Mouse (Mus musculus): Measurements from ENCODE around the gene Gtf2h1.
"Not testable (repeated sequence)": the region's sequence is repeated elsewhere in the genome, so short reads cannot be mapped to it uniquely, and the experiment has no call there.

The Gtf2h1 gene

DNA sequence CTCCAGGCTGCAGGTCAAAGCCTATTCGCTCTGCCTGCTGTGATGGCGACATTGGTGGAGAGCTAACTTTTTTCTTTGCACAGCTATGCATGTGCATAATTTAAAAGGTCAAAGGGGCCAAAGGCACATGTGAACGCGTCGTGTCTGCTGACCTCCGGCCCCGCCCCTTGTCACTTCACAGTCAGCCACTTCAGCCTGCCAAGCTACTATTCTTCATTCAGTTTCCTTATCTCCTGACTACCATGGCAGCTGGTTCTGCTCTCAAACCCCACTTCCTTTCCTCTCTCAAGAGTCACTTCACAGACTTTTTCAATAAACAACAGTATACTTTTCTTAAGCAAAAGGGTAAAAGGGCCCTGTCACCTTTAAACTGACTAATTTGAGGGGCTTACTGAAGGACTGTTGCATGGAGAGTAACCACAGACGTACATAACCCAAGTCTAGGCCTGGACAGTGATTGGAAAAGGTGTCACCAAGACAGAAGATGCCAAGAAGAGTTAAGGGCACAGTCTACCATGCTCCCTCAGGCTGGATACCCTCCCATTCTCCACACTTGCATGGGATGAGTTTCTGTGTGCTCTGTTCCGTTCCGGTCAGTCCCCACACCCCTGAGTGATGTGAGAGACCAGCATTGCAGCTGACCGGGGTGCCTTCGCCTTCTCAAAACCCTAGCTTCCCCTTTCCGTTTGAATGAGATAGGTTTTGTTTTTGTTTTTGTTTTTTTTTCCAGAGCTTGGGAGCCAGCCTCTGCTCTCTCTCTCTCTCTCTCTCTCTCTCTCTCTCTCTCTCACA, 35.1 kb downstream of the Gtf2h1 start:
- no peak for DNase-seq (ENCODE audit: low spot score in 2 of 2)

DNA sequence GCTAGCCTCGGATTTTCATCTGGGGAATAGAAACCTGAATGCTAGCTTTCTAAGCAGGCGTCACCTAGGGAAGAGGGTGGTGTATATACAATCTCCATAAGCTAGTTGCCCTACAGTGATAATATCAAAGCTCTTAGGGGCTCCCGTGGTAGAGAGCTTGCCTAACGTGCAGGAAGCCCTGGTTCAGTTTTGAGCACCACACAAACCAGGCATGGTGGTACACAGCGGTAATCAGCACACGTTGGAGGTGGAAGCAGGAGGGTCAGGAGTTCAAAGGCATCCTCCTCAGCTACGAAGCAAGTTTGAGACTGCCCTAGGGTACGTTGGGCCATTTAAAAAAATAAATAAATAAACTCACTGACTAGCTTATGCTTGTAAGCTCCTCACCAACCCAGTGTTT, 35.8 kb downstream of the Gtf2h1 start:
- DNase-seq (ENCODE audit: low spot score in 2 of 2) = no peak

DNA sequence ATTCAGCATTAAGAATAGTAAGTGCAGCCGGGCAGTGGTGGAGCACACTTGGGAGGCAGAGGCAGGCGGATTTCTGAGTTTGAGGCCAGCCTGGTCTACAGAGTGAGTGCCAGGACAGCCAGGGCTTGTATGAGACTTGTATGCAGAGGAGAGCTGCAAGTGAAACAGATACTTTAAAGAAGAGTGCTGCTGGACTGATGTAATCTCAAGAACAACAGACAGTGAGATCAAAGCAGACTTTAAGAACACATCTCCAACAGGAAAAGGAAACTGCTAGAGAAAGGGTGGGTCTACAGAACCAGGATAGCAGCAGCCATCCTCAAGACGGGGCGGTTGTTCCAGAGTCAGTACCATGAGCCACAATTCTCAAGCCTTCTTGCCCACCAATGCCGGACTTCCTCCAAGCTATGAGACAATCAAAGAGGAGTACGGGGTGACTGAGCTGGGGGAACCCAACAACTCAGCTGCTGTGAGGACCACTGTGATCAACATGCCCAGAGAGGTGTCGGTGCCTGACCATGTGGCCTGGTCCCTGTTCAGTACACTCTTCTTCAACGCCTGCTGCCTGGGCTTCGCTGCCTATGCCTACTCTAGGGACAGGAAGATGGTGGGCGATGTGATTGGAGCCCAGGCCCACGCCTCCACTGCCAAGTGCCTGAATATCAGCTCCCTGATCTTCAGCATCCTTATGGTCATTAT, 36.4 kb downstream of the Gtf2h1 start:
- DNase-seq (ENCODE audit: low spot score in 2 of 2) = not testable (repeated sequence)

DNA sequence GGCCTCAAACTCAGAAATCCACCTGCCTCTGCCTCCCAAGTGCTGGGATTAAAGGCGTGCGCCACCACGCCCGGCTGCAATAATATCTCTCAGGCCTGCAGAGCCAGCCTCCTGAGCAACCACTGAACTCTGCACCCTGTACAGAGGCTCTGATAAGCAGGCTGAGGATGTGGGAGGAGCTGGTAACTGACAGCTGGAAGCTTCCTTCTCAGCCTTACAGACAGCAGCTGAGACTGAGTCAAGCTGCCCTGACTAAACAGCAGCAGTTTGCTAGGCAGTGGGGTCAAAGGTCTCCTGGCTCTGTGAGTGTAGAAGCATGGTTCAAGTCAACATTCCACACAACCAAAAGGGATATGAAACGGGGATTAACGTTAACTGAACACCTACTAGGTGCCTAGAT, 37.4 kb downstream of the Gtf2h1 start:
- DNase-seq (ENCODE audit: low spot score in 2 of 2) = no peak

DNA sequence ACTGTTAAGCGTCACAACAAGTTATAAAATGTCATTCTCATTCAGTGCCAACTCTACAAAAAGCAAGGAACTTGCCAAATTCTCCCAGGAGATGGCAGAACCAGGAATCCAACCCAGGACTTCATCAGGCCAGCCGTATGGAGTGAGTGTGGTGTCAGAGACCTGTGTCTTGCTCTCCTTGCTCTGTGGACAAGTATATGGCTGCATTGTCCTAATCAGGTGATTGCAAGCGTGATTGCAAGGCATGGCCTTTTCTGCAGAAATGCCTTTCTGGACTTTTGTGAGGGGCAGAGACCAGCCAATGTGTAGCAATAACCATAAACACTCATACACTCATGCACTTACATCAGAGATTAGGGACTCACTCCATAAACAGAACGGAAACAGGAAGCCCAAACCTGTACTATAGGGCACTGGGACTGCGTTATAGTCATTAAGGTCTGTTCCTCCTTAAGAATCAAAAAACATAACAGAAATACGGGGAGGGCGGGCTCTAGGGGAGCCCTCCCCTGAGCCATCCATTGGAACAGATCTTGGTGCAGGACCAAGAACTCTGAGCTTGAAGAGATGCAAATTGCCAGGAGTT, 37.9 kb downstream of the Gtf2h1 start:
- no peak for DNase-seq (ENCODE audit: low spot score in 2 of 2)

DNA sequence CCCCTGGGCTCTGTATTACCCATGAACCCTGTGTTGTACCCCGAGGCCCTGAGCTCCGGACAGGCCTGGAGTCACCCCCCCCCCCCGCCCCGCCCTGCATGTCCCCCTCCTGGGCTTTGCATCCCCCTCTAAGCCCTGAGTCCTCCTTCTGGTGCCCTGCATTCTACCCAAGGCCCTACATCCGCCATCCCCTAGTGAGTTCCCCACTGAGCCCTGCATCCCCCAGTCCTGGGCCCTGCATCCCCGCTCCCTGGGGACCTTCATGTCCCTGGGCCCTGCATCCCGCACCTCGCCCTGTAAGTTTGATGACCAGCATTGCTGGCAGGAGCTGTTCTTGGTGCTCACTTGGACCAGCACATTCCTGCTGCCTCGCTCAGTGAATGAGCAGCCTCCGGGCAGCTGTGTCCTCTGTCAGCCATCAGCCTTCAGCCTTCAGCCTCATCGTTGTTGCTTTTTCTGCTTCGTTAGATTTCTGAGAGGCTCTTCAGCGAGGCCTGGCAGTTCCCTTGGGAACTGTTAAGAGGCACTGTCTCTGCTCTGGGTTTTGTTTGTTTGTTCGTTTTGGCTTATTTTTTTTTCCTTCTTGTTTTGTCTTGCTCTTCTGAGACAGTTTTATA, 39.2 kb downstream of the Gtf2h1 start:
- DNase-seq (ENCODE audit: low spot score in 2 of 2) = no peak

DNA sequence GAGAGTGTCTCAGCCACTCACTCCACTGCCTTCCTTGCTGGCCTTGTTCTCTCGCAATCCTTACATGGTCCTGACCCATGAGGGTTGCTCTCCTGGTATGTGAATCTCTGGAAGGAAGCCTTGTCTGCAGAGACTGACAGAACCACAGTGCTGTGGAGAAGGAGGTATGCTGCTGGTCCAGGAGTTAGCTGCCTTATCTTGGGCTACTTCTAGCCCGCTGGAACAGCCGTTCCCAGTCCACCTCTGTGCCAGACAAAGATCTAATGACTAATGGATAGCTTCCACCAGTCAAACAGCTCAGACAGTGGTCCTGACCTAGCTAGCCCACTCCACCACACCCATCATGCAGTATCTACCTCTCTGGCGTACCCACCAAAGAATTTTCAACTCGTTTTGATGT, 40.5 kb downstream of the Gtf2h1 start:
- no peak for DNase-seq (ENCODE audit: low spot score in 2 of 2)

DNA sequence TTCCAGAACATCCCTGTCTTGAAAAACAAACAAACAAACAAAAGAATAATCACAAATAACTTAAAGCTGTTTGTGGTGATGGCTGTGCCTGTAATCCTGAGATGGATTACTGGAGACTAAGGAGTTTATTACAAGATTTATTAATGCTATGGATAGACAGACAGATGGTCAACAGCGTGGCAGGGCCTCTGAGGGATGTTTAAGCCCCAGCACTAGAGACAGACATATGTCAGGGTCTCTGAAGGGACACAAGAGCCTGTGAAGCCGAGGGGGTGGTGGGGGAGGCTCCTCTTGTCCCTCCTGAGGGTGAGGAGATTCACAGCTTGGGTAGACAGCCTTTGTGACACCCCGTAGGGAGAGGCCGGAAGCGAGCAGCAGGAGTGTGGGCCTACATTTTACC, 41.2 kb downstream of the Gtf2h1 start:
- DNase-seq (ENCODE audit: low spot score in 2 of 2) = no peak

DNA sequence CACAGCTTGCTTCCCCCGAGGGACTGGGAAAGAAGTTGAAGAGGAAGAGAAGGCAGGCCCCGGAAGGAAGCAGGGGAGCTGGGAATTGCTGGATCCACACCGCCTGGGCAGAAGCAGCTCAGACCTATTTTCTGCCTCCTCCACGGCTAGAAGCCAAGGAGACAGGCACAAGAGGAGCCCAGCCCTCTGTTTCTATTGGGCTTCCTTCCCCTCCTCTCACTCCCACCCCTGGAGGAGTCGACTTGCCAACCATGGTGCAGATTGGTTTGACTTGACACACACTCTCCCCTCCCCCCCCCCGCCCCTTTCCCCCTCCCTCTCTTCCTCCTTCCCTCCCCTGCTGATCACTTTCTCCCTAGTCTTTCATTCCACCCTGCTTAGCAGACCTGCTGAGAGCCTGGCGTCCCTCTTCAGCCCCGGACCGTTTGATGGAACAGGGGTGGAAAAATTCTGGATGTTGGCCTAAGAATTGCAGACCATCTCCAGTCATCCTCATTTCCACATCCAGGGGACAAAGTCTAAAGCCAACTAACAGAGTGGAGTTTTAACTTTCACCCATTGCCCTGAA, 42.3 kb downstream of the Gtf2h1 start:
- DNase-seq (ENCODE audit: low spot score in 2 of 2) = peak; percentile 33 to 43

DNA sequence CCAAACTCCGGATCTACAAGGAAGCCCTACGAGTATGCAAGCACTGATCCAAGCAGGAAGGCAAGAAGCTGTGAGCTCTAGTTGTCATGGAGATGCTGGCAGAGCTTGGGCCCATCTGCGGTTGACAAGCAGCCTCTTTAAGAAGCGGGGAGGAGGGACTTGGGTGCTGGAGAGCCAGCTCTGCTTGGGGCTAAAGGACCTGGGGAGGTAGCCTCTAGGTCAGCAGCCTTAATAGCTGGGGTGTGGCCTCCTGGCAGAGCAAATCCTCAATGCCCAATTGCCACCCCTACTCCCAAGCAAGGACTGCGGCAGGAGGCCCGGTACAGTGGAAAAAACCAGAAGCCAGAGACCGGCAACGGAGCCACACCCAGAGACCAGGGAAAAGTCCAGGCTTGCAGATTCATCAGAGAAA, 43.0 kb downstream of the Gtf2h1 start:
- DNase-seq (ENCODE audit: low spot score in 2 of 2) = peak; percentile 84 to 87

DNA sequence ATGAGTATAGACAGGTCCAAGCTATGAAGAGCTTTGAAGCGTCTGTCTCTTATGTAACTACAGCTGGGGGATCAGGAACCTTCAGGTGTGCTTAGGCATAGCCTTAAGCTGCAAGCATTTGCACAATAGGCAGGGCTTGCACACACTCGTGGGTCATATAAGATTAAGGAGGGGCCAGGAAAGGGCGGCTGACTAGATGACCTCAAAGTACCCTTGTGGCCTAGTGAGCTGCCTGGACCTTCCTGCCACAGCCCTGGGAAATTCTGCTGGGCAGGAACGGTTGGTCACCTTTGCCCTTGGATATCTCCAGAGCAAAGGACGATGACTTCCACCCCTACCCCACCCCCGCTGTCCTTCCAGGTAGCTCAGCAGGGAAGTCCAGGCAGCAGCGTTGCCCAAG, 43.5 kb downstream of the Gtf2h1 start:
- DNase-seq (ENCODE audit: low spot score in 2 of 2) = no peak

DNA sequence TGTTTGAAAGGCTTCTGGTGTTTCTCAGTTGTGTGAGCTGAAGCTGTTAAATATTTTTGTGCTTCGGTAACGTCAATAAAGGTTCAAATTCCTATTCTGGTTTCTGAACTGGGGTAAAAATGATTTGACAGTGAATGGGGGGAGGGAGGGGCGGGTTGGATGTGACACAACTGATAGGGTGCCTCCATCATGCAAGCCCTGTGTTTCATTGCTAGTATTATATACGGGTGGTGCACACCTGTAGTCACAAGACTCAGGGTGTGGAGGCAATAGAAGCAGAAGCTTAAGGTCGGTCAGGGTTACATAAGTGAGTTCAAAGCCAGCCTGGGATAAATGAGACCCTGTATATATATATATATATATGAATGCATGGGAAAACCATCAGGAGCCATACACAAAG, 44.0 kb downstream of the Gtf2h1 start:
- no peak for DNase-seq (ENCODE audit: low spot score in 2 of 2)

DNA sequence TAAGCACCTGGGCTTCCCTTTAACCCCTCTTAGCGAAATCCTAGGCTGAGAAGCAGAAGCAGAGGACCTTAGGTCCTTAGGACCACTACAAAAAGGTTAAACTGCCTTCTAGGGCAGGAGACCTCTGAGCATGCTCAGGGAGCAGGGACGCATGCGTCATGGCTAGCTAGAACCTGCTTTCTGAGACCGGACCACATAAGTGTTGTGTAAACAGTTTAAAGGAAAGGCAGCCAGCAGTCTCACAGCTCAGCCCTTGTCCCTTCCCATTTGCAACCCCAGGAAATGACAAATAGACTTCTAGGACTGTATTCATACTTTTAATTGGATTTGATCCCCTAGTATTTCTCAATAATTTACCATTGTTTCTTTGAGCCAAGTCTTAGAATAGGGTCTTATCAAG, 44.4 kb downstream of the Gtf2h1 start:
- no peak for DNase-seq (ENCODE audit: low spot score in 2 of 2)

DNA sequence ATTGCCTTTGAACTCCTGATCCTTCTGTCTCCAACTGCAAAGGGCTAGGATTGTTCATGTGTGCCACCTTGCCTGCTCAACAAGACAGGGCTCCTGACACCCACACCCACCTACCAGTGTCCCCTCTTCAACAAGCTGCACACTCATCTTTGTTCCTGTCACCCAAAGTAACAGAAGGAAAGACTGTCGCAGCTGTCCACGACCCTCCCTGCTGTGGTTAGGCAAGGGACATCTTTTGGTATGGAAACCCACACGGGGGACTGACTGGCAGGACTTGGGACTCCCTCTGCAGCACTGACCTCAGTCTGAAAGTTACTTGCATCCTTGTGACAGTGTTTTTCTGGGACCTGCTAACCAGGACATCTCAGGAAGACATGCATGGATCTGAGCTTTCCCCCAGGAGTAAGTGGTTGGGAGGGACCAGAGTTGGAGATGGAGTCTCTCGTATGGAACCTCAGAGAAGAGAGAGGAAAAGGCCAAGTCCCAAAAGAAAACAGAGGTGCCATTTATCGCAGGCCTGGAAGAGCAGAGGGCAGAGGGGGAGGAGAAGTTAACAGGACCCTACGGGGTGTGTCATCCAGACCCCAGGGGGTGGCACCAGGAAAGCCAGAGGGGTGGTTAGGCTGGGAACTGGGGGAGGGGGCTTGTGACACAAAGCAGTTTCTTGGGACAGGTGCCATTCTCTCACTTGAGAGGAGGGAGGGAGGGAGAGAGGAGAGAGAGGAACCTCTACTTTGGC, 45.1 kb downstream of the Gtf2h1 start, which contains the start of gene Ldha:
Ldha (plus strand) TSS at position 689 of the 739 bp plus-strand sequence.
- no peak for DNase-seq (ENCODE audit: low spot score in 2 of 2)

DNA sequence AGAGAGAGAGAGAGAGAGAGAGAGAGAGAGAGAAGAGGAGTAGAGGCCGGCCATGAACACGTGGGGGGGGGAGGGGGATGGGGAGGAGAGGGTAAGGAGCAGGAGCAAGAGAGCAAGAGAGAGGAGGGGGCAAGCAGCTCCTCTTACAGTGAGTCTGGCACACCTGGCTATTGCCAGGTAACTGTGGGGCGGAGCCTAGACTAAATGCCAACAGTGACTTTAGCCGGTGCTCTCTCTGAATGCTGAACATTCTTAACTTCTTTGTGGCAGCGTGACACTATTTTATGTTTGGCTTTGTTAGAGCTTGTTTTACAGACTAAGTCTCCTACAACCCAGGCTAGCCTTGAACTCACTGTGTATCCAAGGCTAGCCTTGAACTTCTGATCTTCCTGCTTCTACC, 46.4 kb downstream of the Gtf2h1 start:
- no peak for DNase-seq (ENCODE audit: low spot score in 2 of 2)

DNA sequence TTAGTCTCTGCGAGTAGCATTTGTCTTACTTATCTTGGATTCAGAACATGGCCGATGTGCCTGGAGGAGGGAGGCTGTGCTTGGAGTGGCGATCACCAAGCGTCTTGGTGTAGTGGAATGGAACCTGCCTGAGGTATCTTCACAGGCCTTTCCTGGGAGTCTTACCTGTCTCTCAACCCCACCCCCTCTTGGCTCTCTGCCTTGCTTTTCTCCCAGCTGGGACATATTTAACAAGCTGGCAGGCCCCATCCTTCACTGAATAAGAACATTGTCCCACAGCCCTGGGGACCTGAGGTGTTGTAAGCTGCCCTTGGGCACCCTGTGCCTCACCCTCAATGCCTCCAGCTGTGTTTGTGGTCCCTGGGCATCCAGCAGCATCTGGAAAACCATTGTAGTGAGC, 47.7 kb downstream of the Gtf2h1 start:
- DNase-seq (ENCODE audit: low spot score in 2 of 2) = no peak

DNA sequence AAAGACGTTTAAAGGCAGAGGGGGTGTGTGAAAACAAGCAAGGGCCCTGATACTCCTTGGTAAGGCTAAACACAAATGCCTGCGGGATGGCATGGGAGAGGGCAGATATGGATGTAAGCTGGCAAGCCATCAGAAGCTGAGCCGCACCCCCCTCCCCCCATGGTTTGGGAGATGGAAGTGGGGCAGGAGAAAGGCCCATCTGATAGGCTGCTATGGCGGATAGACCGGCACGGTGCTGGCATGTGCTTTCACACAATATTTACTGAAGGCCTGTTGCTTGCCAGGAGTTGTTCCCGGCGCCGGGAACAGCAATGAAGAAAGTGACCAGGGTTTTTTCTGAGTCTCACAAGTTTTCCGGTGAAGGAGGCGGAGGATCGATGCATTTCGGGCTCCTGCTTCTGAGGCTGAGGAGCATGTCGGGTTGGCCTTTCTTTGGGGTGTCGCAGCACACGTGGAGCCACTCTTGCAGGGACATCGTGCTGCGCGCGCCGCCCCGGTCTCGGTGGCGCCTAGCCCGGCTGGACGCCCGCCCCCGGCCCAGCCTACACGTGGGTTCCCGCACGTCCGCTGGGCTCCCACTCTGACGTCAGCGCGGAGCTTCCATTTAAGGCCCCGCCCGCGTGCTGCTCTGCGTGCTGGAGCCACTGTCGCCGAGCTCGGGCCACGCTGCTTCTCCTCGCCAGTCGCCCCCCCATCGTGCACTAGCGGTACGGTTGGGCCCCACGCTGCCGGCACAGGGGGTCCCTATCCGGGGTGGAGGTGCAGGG, 49.5 kb downstream of the Gtf2h1 start:
- peak; percentile 94 to 96 for DNase-seq (ENCODE audit: low spot score in 2 of 2)

DNA sequence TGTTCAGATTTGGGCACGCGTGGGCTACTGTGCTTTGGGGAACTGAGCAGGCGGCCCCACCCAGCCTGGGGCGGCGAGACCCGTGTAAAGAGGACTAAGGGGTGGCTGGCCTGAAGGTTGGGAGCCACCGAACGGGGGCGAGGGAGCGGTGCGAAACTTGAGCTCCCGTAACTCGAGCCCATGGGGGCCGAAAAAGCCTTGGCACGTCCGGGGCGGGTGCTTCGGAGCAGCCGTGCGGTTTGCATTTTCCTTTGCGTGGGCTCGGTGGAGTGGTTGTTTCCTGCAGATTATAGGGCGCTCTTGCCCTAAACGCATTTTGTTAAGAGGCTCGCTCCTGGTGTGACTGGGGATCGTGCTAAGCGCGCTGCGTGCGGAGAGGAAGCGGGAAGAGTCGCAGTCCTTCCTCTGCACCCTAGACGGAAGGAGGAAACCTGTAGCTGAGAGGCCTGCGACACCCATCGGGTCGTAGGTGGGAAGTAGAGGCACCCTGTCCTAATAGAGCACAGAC, 50.1 kb downstream of the Gtf2h1 start:
- peak in 1 of 2 experiments; percentile 54 for DNase-seq (ENCODE audit: low spot score in 2 of 2)

DNA sequence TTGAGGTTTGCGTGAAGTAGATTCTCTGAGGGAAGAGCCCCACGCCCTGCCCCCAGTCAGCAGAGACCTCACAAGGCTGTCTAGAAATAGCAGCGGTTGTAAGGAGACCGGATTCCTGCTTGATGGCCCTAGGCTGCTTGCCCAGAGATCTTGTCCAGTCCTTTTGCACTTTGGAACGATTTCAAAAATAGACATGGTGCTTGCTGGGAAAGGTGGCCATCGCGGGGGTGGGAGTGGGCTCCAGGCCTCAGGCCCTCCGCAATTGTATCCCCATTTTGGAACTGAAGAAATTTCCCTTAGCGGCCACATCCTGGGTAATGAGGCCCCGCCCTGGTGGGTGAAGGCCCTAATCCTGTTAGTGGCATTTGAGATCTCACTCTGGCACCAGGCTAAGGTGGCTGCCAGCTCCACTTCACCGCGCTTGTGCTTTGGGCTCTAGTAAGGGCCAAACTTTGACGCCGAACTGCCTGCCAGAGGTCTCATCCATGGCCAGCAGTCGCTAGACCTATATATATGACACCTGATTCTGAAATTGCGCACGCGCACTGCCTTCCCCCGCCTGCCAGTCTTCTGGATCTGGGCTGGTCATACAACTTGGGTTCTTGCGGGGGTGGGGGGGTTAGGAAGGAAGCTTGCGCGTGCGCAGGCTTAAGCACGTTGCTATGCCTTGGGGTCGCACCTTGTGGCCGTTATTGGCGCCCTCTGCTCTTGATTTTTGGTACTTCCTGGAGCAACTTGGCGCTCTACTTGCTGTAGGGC, 50.8 kb downstream of the Gtf2h1 start:
- DNase-seq (ENCODE audit: low spot score in 2 of 2) = peak; percentile 39 to 59

DNA sequence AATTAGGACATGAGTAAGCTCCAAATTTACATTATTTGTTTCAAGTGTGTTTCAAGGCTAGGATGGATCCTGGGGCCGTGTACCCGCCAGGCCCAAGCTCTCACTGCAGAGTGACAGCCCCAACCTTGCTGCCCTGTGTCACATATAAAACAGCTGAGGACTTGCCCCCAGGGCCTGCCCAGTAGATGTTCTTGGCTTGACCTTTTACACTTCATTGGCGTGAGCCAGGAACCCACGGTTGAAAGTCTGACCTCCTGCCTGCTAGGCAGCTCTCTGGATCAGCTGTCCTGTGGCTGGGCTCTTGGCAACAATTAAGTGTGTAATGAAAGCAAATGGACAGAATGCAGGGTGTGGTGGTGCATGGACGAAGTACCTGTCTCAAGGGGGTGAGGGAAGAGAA, 53.4 kb downstream of the Gtf2h1 start:
- DNase-seq (ENCODE audit: low spot score in 2 of 2) = no peak
